Mouse (Mus musculus) lung, embryonic 15.5 days (tissue): Measurements from ENCODE around the gene Bcl11b. TPM values are rescaled to one million over a fixed set of nuclear protein-coding genes. Genes with fewer than 3 reads are reported as not detected.

Source experiments
- ATAC-seq: fragments of 200-750 bp; cut with Nextera tagmentation; 2 replicates; pipeline ENCODE4 v1.8.0; 2017; ENCODE audit warnings: moderate number of reproducible peaks, borderline replicate concordance; ENCODE audit not compliant: low FRiP score, low TSS enrichment; ENCODE audit errors: extremely low read depth
- H3K27ac ChIP-seq: fragments of 300-500 bp; sonication (generic); 2 replicates; pipeline ENCODE4 v1.5.1; 2015; ENCODE audit warnings: moderate library complexity, mild to moderate bottlenecking, inconsistent platforms
- H3K27me3 ChIP-seq: fragments of 300-500 bp; sonication (generic); 2 replicates; pipeline ENCODE4 v1.6.1; 2015; ENCODE audit warnings: inconsistent platforms
- H3K36me3 ChIP-seq: fragments of 300-500 bp; sonication (generic); 2 replicates; pipeline ENCODE4 v1.6.1; 2015; ENCODE audit warnings: inconsistent platforms
- H3K4me1 ChIP-seq: fragments of 300-500 bp; sonication (generic); 2 replicates; pipeline ENCODE4 v1.6.1; 2015; ENCODE audit warnings: inconsistent platforms
- H3K4me2 ChIP-seq: fragments of 300-500 bp; sonication (generic); 2 replicates; pipeline ENCODE4 v1.6.1; 2015; ENCODE audit warnings: inconsistent platforms, mild to moderate bottlenecking, moderate library complexity
- H3K4me3 ChIP-seq: fragments of 300-500 bp; sonication (generic); 2 replicates; pipeline ENCODE4 v1.5.1; 2015; ENCODE audit warnings: mild to moderate bottlenecking, inconsistent platforms
- H3K9ac ChIP-seq: fragments of 300-500 bp; sonication (generic); 2 replicates; pipeline ENCODE4 v1.6.1; 2015; ENCODE audit warnings: inconsistent platforms
- H3K9me3 ChIP-seq: fragments of 300-500 bp; sonication (generic); 2 replicates; pipeline ENCODE4 v1.6.1; 2016; ENCODE audit warnings: inconsistent platforms
- WGBS: fragments of 180-500 bp; shearing (Covaris S2); methylation state at CpG from one replicate; pipeline ENCODE4 v1.1.7; 2015; 5-methylcytosine and 5-hydroxymethylcytosine counted together
- polyA plus RNA-seq: library from polyadenylated mRNA; unstranded; fragments of >200 nt; fragmentation: Nextera tagmentation; extraction: Ambion mirVana; gene quantifications from 2 replicates; pipeline ENCODE4 v1.2.1, GENCODE M21; 2015

The Bcl11b gene
- polyA plus RNA-seq, result 3.4 and 5.2 TPM in 2 replicates

GRCm38 (mm10) chr12:108003483-108003882 is at the start of gene Bcl11b:
TSS of gene Bcl11b (minus strand) at chr12:108003602.
- Histone ChIP-seq H3K27ac (peak within 1 kb of the TSS; percentile 93), H3K4me3 (peak within 1 kb of the TSS; percentile 69), H3K27me3 (peaks cover 69% of the 10 kb centered on the region), H3K36me3 (no peaks in the 10 kb centered on the region), H3K9ac (peak within 1 kb of the TSS; percentile 75), H3K4me1 (peaks cover 28% of the 10 kb centered on the region), H3K4me2 (peak within 1 kb of the TSS; percentile 94), H3K9me3 (no peaks in the 10 kb centered on the region)
- 1% methylated on average over 19 of the region's 19 CpGs for WGBS
- no peak for ATAC-seq

- H3K4me3 ChIP-seq, result no peak overlapping the region
- no peak overlapping the region for H3K4me2 ChIP-seq
- H3K9me3 ChIP-seq, result no peaks in the 10 kb centered on the region
- WGBS, result 40% methylated on average over 7 of the region's 7 CpGs
- no peaks in the 10 kb centered on the region for H3K4me1 ChIP-seq
- H3K27ac ChIP-seq, result no peak overlapping the region
- no peak for ATAC-seq
- no peak overlapping the region for H3K9ac ChIP-seq
- H3K36me3 ChIP-seq, result no peaks in the 10 kb centered on the region
- H3K27me3 ChIP-seq, result no peaks in the 10 kb centered on the region
Measured at GRCm38 (mm10) chr12:108050996-108051395, 47.6 kb upstream of the Bcl11b start.

- no peaks in the 10 kb centered on the region for H3K4me1 ChIP-seq
- no peaks in the 10 kb centered on the region for H3K36me3 ChIP-seq
- H3K27ac ChIP-seq, result no peak overlapping the region
- H3K4me2 ChIP-seq, result no peak overlapping the region
- H3K9me3 ChIP-seq, result no peaks in the 10 kb centered on the region
- H3K4me3 ChIP-seq, result no peak overlapping the region
- H3K9ac ChIP-seq, result no peak overlapping the region
- 66% methylated on average over 13 of the region's 13 CpGs for WGBS
- H3K27me3 ChIP-seq, result no peaks in the 10 kb centered on the region
- ATAC-seq, result no peak
Measured at GRCm38 (mm10) chr12:108049625-108050024, 46.2 kb upstream of the Bcl11b start.

GRCm38 (mm10) chr12:108042239-108042571 is 38.8 kb upstream of the Bcl11b start:
- no peak overlapping the region for H3K4me2 ChIP-seq
- no peaks in the 10 kb centered on the region for H3K9me3 ChIP-seq
- 39% methylated on average over 3 of the region's 3 CpGs for WGBS
- H3K9ac ChIP-seq, result no peak overlapping the region
- no peak overlapping the region for H3K27ac ChIP-seq
- H3K4me1 ChIP-seq, result no peaks in the 10 kb centered on the region
- H3K27me3 ChIP-seq, result no peaks in the 10 kb centered on the region
- no peak overlapping the region for H3K4me3 ChIP-seq
- H3K36me3 ChIP-seq, result no peaks in the 10 kb centered on the region
- ATAC-seq, result no peak

- WGBS, result 34% methylated on average over 12 of the region's 12 CpGs
- H3K4me1 ChIP-seq, result no peaks in the 10 kb centered on the region
- H3K27me3 ChIP-seq, result no peaks in the 10 kb centered on the region
- no peak overlapping the region for H3K27ac ChIP-seq
- no peak; the same call in 1 of the 2 replicates for ATAC-seq
- H3K9ac ChIP-seq, result no peak overlapping the region
- no peak overlapping the region for H3K4me2 ChIP-seq
- no peak overlapping the region for H3K4me3 ChIP-seq
- H3K36me3 ChIP-seq, result no peaks in the 10 kb centered on the region
- H3K9me3 ChIP-seq, result no peaks in the 10 kb centered on the region
Measured at GRCm38 (mm10) chr12:108041571-108042238, 38.3 kb upstream of the Bcl11b start.

- Histone ChIP-seq H3K4me1 (no peaks in the 10 kb centered on the region), H3K27ac (no peak overlapping the region), H3K4me3 (no peak overlapping the region), H3K9me3 (no peaks in the 10 kb centered on the region), H3K9ac (no peak overlapping the region), H3K27me3 (no peaks in the 10 kb centered on the region), H3K36me3 (no peaks in the 10 kb centered on the region), H3K4me2 (no peak overlapping the region)
- 29% methylated on average over 6 of the region's 6 CpGs for WGBS
- no peak for ATAC-seq
Measured at GRCm38 (mm10) chr12:108037446-108037845, 34.0 kb upstream of the Bcl11b start.

- no peaks in the 10 kb centered on the region for H3K27me3 ChIP-seq
- no peak overlapping the region for H3K4me2 ChIP-seq
- no peaks in the 10 kb centered on the region for H3K4me1 ChIP-seq
- H3K9me3 ChIP-seq, result no peaks in the 10 kb centered on the region
- no peaks in the 10 kb centered on the region for H3K36me3 ChIP-seq
- ATAC-seq, result no peak
- no peak overlapping the region for H3K27ac ChIP-seq
- no peak overlapping the region for H3K9ac ChIP-seq
- whole genome bisulfite sequencing, result 38% methylated on average over 13 of the region's 13 CpGs
- no peak overlapping the region for H3K4me3 ChIP-seq
Measured at GRCm38 (mm10) chr12:108035412-108036078, 32.1 kb upstream of the Bcl11b start.

- 65% methylated on average over 15 of the region's 15 CpGs for WGBS
- Histone ChIP-seq H3K27ac (no peak overlapping the region), H3K27me3 (no peaks in the 10 kb centered on the region), H3K36me3 (no peaks in the 10 kb centered on the region), H3K4me3 (no peak overlapping the region), H3K9ac (no peak overlapping the region), H3K4me2 (no peak overlapping the region), H3K9me3 (no peaks in the 10 kb centered on the region), H3K4me1 (no peaks in the 10 kb centered on the region)
- ATAC-seq, result no peak
Measured at GRCm38 (mm10) chr12:108022835-108023615, 19.6 kb upstream of the Bcl11b start.

- 83% methylated on average over 12 of the region's 12 CpGs for WGBS
- H3K9ac ChIP-seq, result no peak overlapping the region
- H3K36me3 ChIP-seq, result no peaks in the 10 kb centered on the region
- H3K4me1 ChIP-seq, result no peaks in the 10 kb centered on the region
- no peak for ATAC-seq
- peaks cover 8% of the 10 kb centered on the region; the same call in 1 of the 2 replicates for H3K27me3 ChIP-seq
- no peak overlapping the region for H3K27ac ChIP-seq
- no peak overlapping the region for H3K4me2 ChIP-seq
- no peak overlapping the region for H3K4me3 ChIP-seq
- H3K9me3 ChIP-seq, result no peaks in the 10 kb centered on the region
Measured at GRCm38 (mm10) chr12:108012003-108012402, 8.6 kb upstream of the Bcl11b start.

- Histone ChIP-seq H3K9me3 (no peaks in the 10 kb centered on the region), H3K27ac (no peak overlapping the region), H3K4me1 (peaks cover 11% of the 10 kb centered on the region; the same call in 1 of the 2 replicates), H3K27me3 (peaks cover 23% of the 10 kb centered on the region), H3K4me2 (no peak overlapping the region), H3K4me3 (no peak overlapping the region), H3K9ac (no peak overlapping the region), H3K36me3 (no peaks in the 10 kb centered on the region)
- ATAC-seq, result no peak
- 75% methylated on average over 11 of the region's 11 CpGs for WGBS
Measured at GRCm38 (mm10) chr12:108010346-108010745, 6.9 kb upstream of the Bcl11b start.

- no peak overlapping the region for H3K9ac ChIP-seq
- peaks cover 35% of the 10 kb centered on the region for H3K27me3 ChIP-seq
- no peak overlapping the region for H3K4me3 ChIP-seq
- H3K9me3 ChIP-seq, result no peaks in the 10 kb centered on the region
- H3K4me2 ChIP-seq, result no peak overlapping the region
- H3K27ac ChIP-seq, result no peak overlapping the region
- ATAC-seq, result no peak
- no peaks in the 10 kb centered on the region for H3K36me3 ChIP-seq
- H3K4me1 ChIP-seq, result peaks cover 23% of the 10 kb centered on the region
- WGBS, result 44% methylated on average over 4 of the region's 4 CpGs
Measured at GRCm38 (mm10) chr12:108009156-108009555, 5.8 kb upstream of the Bcl11b start.
